Mouse (Mus musculus) cortical plate, adult 2 months (tissue): Measurements from ENCODE around the gene Wiz.

ENCODE experiments used
- CTCF ChIP-seq: fragments of 200-500 bp; IDR thresholded peaks from 2 replicates; pipeline ENCODE4 v1.5.1; 2011; ENCODE audit warnings: mild to moderate bottlenecking, control low read depth, low read length; ENCODE audit not compliant: insufficient read depth; ENCODE audit errors: extremely low read depth
- POLR2A ChIP-seq: fragments of 200-500 bp; IDR thresholded peaks from 2 replicates; pipeline ENCODE4 v1.6.1; 2011; ENCODE audit warnings: mild to moderate bottlenecking, low read length, control low read depth; ENCODE audit not compliant: insufficient read depth; ENCODE audit errors: extremely low read depth

- TF ChIP-seq POLR2A = no peak
- TF ChIP-seq CTCF = no peak
Measured at GRCm38 (mm10) chr17:32387986-32388369, 1.3 kb downstream of the Wiz start.
